Mouse (Mus musculus): ENCODE measurements at regions not wholly inside any gene's neighbourhood (a gene's known extent, or its start where the extent isn't known, plus 50 kb on each side); places are given as distances from the start of the nearest gene placed in this dataset.
A peak's percentile ranks its signal among the peaks of the same experiment; 100 is the strongest.
"Not testable (repeated sequence)": the region's sequence is repeated elsewhere in the genome, so short reads cannot be mapped to it uniquely, and the experiment has no call there.

GRCm38 (mm10) chr5:63331186-63331585 is 317.7 kb upstream of the Nwd2 start:
- DNase-seq (ENCODE audit: low spot score in 2 of 2) = no peak

DNA sequence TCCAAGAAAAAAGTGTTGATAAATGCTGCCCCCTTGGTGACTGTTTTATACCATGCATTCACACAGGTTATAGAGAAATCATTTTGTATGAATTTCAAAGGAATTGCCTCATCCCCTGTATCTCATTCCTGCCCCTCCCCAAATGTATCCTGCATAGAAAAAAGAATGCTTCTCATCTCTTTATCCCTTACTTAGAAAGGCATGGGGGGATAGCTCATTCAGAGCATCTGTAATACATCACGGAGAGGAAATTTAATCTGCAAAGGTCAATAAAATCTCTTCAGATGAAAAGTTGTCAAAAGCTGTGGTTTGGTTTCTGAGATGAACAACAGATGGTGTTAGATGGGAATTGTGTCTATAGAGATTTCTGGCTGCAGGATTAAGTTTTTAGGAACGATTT is 297.8 kb upstream of the Nwd2 start:
- no peak for DNase-seq (ENCODE audit: low spot score in 2 of 2)

GRCm38 (mm10) chr5:63391956-63392355 is 256.9 kb upstream of the Nwd2 start:
- DNase-seq (ENCODE audit: low spot score in 2 of 2) = peak in 1 of 2 experiments; percentile 34

- no peak for DNase-seq (ENCODE audit: low spot score in 2 of 2)
These were observed 250.9 kb upstream of the Nwd2 start for GRCm38 (mm10) chr5:63397963-63398362.

GRCm38 (mm10) chr5:63430167-63430566 is 218.7 kb upstream of the Nwd2 start:
- no peak for DNase-seq (ENCODE audit: low spot score in 2 of 2)

- no peak for DNase-seq (ENCODE audit: low spot score in 2 of 2)
These were observed 204.5 kb upstream of the Nwd2 start for GRCm38 (mm10) chr5:63444407-63444806.

DNA sequence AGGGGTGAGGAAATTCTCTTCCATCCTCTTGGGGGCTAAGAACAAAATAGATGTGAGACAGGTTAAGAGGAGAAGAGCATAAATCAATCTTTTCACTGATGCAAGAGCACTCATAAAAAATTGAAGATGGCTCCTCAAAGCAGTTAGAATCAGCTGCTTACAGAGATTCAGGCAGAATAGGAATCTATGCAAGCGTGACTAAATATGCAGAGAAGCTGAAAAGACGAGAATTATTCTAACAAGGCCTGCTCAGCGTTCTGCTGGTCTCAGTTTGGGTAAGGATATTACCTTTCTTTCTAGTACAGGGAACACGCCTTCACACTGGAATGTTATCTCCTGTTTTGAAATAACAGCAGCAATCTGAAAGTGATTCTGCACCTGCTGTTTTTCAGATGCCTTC is 203.7 kb upstream of the Nwd2 start:
- DNase-seq (ENCODE audit: low spot score in 2 of 2) = no peak

- no peak for DNase-seq (ENCODE audit: low spot score in 2 of 2)
These were observed 180.2 kb upstream of the Nwd2 start for GRCm38 (mm10) chr5:63468526-63469268.

DNA sequence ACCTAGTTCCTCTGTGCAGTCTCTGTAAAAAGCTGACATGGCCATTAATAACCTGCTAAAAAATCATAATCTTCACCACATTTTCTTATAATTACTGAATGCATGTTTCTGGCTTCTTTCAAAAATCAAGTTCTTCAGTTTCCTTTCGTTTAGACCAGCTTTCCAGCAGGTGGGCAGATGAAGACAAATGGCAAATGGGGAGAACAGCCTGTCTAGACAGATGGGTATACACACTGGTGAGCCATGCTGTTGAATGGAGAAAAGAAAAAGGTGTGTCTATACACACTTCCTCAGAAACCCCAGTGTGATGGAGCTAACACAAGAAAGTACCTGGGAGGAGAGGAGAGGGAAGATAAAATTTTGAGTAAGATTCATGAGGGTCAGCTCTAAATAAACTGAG is 179.2 kb upstream of the Nwd2 start:
- no peak for DNase-seq (ENCODE audit: low spot score in 2 of 2)

- DNase-seq (ENCODE audit: low spot score in 2 of 2) = no peak
These were observed 175.7 kb upstream of the Nwd2 start for GRCm38 (mm10) chr5:63473163-63473562.

DNA sequence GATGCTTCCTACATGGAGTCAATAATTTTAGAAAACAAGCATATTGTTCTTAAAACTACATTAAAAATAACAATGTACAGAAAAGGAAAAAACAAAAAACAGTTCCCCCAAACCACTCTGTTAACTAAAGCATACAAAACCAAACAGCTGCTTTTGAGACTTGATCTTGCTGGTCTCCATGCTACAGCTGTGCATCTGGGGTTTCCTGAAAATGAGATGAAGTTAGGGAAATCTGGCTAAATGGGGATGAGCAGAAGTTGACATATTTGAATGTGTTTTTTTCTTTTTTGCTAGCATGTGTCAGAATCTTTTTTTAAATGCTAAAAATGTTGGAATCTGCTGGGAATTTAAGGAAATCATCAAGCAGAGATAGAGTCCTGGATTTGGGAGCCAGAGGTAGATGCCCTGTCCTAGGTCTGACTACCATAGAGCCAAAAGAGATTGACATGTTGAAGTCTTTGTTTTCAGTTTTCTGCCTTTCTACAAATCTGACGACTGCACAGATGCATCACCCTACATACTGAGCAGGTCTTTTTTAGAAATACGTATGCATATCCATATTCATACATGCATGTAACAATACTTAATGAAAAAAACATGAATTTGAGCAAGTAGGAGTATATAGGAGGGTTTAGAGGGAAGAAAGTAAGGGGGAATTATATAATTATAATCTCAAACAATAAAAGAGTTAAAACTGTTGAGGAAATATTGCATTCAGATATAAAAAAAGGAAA is 172.5 kb upstream of the Nwd2 start:
- DNase-seq (ENCODE audit: low spot score in 2 of 2) = no peak

- peak; percentile 34 to 61 for DNase-seq (ENCODE audit: low spot score in 2 of 2)
These were observed 149.9 kb upstream of the Nwd2 start for GRCm38 (mm10) chr5:63498952-63499351.

DNA sequence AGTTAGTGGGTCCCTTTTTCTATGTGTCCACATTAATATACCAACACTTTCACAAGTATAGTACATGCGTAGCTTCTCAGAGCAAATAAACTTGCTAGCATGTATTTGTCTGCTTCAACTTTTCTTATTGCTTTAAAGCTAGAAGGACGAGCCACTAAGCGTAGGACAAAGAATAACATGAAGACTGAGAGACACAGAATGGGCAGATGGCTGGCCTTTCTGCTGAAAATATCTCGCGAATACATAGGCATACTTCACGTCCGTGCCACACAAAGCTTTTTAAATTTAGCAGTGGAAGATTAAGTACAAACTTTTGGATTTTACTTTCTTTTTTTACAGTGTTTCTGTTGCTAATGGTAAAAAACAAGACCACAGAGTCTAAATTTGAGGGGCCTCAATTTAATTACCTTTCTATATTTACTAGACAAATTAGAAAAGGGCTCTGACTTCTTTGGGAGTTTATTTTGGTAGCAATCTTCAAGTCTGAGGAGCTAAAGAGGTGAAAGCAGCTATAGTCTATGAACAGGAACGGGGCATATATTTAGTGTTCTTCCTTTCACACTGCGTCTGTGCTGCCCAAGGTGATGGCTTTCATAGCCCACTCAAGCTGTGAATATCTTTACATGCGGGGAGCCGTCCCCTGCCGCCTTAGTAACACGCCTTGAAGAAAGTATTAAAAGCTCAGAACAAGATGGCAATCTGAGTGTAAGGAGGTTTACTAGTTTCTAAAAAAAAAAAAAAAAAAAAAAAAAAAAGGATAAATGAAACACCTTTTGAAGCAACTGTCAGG is 145.7 kb upstream of the Nwd2 start:
- peak; percentile 38 to 74 for DNase-seq (ENCODE audit: low spot score in 2 of 2)

DNA sequence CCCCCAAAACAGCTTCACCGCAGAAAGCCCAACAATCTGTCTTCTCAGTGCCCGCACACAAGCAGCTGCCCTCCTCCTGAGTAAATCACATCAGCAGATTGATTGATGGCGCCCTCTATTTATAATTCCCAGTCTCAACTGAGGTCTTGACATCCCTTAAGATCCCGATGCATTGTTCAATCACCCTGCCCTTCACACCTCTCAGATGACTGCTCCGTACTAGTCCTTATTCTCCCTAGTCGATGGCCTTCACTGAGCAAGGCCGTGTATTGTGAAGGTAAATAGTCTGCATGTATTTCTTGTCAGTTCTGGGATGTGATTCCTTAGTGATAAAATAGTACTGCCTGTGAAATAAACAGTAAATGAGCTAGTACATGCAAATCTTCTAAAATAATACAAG is 114.7 kb upstream of the Nwd2 start:
- no peak for DNase-seq (ENCODE audit: low spot score in 2 of 2)

- DNase-seq (ENCODE audit: low spot score in 2 of 2) = no peak
These were observed 108.4 kb upstream of the Nwd2 start for GRCm38 (mm10) chr5:63540530-63540929.

GRCm38 (mm10) chr5:63545482-63545881 is 103.4 kb upstream of the Nwd2 start:
- no peak for DNase-seq (ENCODE audit: low spot score in 2 of 2)

DNA sequence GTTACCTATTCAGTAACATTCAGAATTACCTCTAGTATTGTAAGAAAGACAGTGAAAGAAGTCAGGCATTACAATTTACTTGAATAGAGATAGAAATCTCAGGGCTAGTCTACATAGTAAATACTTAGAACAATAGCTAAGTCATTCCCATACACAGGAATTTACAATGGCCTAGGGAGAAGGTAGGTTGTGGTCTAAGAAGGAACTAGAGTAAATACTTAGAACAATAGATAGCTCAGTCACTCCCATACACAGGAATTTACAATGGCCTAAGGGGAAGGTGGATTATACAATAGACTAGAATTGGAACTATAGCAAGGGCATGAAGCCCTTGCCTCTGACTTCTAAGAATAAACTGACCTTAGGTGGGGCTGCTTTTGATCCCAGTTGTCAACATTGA is 83.0 kb upstream of the Nwd2 start:
- not testable (repeated sequence) for DNase-seq (ENCODE audit: low spot score in 2 of 2)

- no peak for DNase-seq (ENCODE audit: low spot score in 2 of 2)
These were observed 73.5 kb upstream of the Nwd2 start for GRCm38 (mm10) chr5:63575401-63575800.

DNA sequence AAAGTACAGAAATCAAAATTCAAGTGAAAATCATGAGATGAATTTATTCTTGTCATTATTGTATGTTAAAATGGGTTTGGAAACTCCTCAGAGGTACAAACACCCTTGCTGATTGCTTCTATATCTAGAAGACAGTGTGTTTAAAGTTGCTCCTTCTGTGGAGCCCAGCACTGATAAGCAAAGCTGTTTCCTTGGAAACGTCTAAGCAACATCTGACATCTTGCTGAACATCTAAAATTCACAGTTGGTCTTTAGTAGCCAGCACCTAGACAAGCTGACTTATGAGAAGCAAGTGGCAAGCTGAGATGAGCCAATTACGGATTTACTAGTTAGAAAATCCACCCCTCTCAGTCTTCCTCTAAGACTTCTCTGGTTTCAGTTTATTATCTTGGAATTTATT is 69.5 kb upstream of the Nwd2 start:
- no peak for DNase-seq (ENCODE audit: low spot score in 2 of 2)

DNA sequence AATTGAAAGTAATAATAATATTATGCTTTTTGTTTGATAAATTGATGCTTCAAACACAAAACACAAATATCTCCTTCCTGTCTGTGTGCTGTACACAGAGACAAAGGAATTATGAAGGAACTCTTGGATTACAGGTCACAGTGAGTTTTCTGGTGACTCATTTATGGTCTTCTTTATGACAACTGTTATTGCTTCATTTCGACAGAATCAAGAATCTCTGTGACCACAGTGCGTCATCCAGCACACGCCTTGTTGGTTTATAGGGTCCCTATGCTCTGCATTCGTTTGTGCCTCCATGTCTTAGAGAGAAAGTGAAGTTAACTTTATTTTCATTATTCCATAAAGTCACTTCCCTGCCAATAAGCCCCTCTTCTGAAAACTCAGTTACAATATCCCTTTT is 61.9 kb upstream of the Nwd2 start:
- no peak for DNase-seq (ENCODE audit: low spot score in 2 of 2)

DNA sequence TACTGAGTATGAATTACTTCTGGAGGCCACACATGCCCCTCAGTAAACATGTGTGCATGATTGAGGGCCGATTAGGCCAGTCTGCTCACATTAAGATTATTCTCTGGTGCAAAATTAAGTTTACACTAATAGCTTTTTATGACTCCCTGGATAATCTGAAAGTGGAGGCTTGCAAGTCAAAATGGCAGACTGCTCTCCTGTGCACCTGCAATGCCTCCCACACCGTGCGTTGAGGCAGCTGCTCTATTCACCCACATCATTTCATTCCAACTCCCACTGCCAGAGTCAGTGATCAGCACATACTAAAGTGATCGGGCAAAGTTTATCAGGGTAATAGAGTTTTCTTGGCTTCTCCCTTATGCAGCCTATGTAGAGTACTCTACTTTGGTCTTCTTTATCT is 61.0 kb upstream of the Nwd2 start:
- no peak for DNase-seq (ENCODE audit: low spot score in 2 of 2)

Measured in right cerebral cortex, postnatal 36 days (tissue).